In genomic region chr13:42973561-42973960, GRCm38 (mm10) we compare ENCODE assay signal across 16 mouse cellular contexts.
A peak's percentile ranks its signal among the peaks of the same experiment; 100 is the strongest.
DNase-seq lines count a peak whose midpoint lies in the region; ATAC-seq and TF ChIP-seq lines count a peak whose summit lies in the region.
"Had no signal": no experiment of that assay in that cellular context is flagged by ENCODE, and none has a peak within 500 bp of the region (broad histone marks: within the 10 kb centered on the region; RNA-seq: fewer than 3 reads in every experiment).

No protein-coding gene starts in this region.

- DNase-seq in forebrain, postnatal 0 days, result no peak
- DNase-seq in cerebellum, adult 9-10 months, result peak; percentile 57
- peak; percentile 59 to 75 for DNase-seq in cerebellum, postnatal 14 days
- no peak for DNase-seq in gastrocnemius, postnatal 14 days
- no peak for DNase-seq in forebrain, embryonic 10.5 days (ENCODE audit: extremely low spot score, low spot score)
- DNase-seq: adrenal gland, adult 2 months; adrenal gland, postnatal 36 days; gastrocnemius, postnatal 10 days; heart, postnatal 36 days; kidney, adult 8-10 months had no signal

- H3K4me2 ChIP-seq in forebrain, postnatal 0 days (ENCODE audit: low read depth), result no peak overlapping the region
- no peak overlapping the region for H3K4me2 ChIP-seq in forebrain, embryonic 16.5 days (ENCODE audit: low read length)
- H3K4me2 ChIP-seq: embryonic facial prominence, embryonic 12.5 days; forebrain, embryonic 12.5 days; heart, embryonic 13.5 days; hindbrain, embryonic 15.5 days had no signal

- no peak overlapping the region for H3K27ac ChIP-seq in forebrain, postnatal 0 days (ENCODE audit: low read depth, low read length)
- no peak overlapping the region for H3K27ac ChIP-seq in forebrain, embryonic 16.5 days (ENCODE audit: low read length)
- H3K27ac ChIP-seq in forebrain, embryonic 10.5 days, result no peak overlapping the region
- H3K27ac ChIP-seq: embryonic facial prominence, embryonic 12.5 days; forebrain, embryonic 12.5 days; heart, embryonic 13.5 days; hindbrain, embryonic 15.5 days had no signal

- no peaks in the 10 kb centered on the region for H3K9me3 ChIP-seq in forebrain, postnatal 0 days (ENCODE audit: low read length)
- no peaks in the 10 kb centered on the region for H3K9me3 ChIP-seq in forebrain, embryonic 16.5 days (ENCODE audit: control insufficient read depth, low read length)
- H3K9me3 ChIP-seq in forebrain, embryonic 10.5 days, result no peaks in the 10 kb centered on the region
- H3K9me3 ChIP-seq: embryonic facial prominence, embryonic 12.5 days; forebrain, embryonic 12.5 days; heart, embryonic 13.5 days; hindbrain, embryonic 15.5 days had no signal

- no peaks in the 10 kb centered on the region for H3K4me1 ChIP-seq in forebrain, postnatal 0 days (ENCODE audit: insufficient read depth)
- H3K4me1 ChIP-seq in forebrain, embryonic 16.5 days (replicated peaks; ENCODE audit: control insufficient read depth, insufficient read depth, low read length), result peaks cover 7% of the 10 kb centered on the region
- H3K4me1 ChIP-seq in forebrain, embryonic 10.5 days, result peaks cover 10% of the 10 kb centered on the region
- H3K4me1 ChIP-seq: embryonic facial prominence, embryonic 12.5 days had no signal

- no peak overlapping the region for H3K4me3 ChIP-seq in forebrain, postnatal 0 days (ENCODE audit: low read depth, low read length)
- no peak overlapping the region for H3K4me3 ChIP-seq in forebrain, embryonic 16.5 days (replicated peaks; ENCODE audit: low read length)
- no peak overlapping the region for H3K4me3 ChIP-seq in forebrain, embryonic 10.5 days
- H3K4me3 ChIP-seq: embryonic facial prominence, embryonic 12.5 days; forebrain, embryonic 12.5 days; heart, embryonic 13.5 days; hindbrain, embryonic 15.5 days had no signal

- H3K9ac ChIP-seq in forebrain, postnatal 0 days, result no peak overlapping the region
- no peak overlapping the region for H3K9ac ChIP-seq in forebrain, embryonic 16.5 days (replicated peaks; ENCODE audit: low read depth, low read length)
- H3K9ac ChIP-seq: embryonic facial prominence, embryonic 12.5 days; forebrain, embryonic 12.5 days; heart, embryonic 13.5 days; hindbrain, embryonic 15.5 days had no signal

- no peak for TF ChIP-seq CTCF in forebrain, postnatal 0 days (IDR thresholded peaks at IDR 0.05; ENCODE audit: low read depth)

- intact Hi-C loops in gastrocnemius, postnatal 14 days (cut with DNase I; ENCODE audit: low total_unique reads), result no loop called here

- H3K36me3 ChIP-seq in forebrain, postnatal 0 days (ENCODE audit: insufficient read depth), result no peaks in the 10 kb centered on the region
- H3K36me3 ChIP-seq in forebrain, embryonic 16.5 days (ENCODE audit: control insufficient read depth, insufficient read depth), result no peaks in the 10 kb centered on the region
- no peaks in the 10 kb centered on the region for H3K36me3 ChIP-seq in forebrain, embryonic 10.5 days (replicated peaks)
- H3K36me3 ChIP-seq: embryonic facial prominence, embryonic 12.5 days; forebrain, embryonic 12.5 days; heart, embryonic 13.5 days; hindbrain, embryonic 15.5 days had no signal

- no peaks in the 10 kb centered on the region for H3K27me3 ChIP-seq in forebrain, postnatal 0 days (ENCODE audit: insufficient read depth, low read length)
- no peaks in the 10 kb centered on the region for H3K27me3 ChIP-seq in forebrain, embryonic 16.5 days (replicated peaks; ENCODE audit: control insufficient read depth, insufficient read depth, low read length)
- H3K27me3 ChIP-seq in forebrain, embryonic 10.5 days (ENCODE audit: poor library complexity, severe bottlenecking), result no peaks in the 10 kb centered on the region
- H3K27me3 ChIP-seq: embryonic facial prominence, embryonic 12.5 days; forebrain, embryonic 12.5 days; heart, embryonic 13.5 days; hindbrain, embryonic 15.5 days had no signal

- 68% methylated on average over 3 of the region's 3 CpGs for WGBS in forebrain, postnatal 0 days
- WGBS in forebrain, embryonic 16.5 days, result 82% methylated on average over 3 of the region's 3 CpGs
- 93% methylated on average over 3 of the region's 3 CpGs for WGBS in forebrain, embryonic 10.5 days

- 0 out of 2 replicates have a peak, but pooled peaks have one; percentile 25 for ATAC-seq in forebrain, postnatal 0 days
- no peak for ATAC-seq in forebrain, embryonic 16.5 days
- ATAC-seq: intestine, embryonic 16.5 days had no signal

Comparison
In these comparisons a context has a peak if more than half of its experiments do, and no peak if none do; other contexts are left out.
1. DNase-seq: peak in cerebellum, adult 9-10 months (single experiment) and cerebellum, postnatal 14 days (2 of 2); none in forebrain, postnatal 0 days (single experiment), gastrocnemius, postnatal 14 days (single experiment) and forebrain, embryonic 10.5 days (single experiment).